Mouse (Mus musculus): Measurements from ENCODE around the gene Sept4. TPM values are rescaled to one million over a fixed set of nuclear protein-coding genes. Genes with fewer than 3 reads are reported as not detected.

Gene Sept4
- total and polyA plus RNA-seq, 3 experiments, result 1.5 to 2.4 TPM; not detected in 1

DNA sequence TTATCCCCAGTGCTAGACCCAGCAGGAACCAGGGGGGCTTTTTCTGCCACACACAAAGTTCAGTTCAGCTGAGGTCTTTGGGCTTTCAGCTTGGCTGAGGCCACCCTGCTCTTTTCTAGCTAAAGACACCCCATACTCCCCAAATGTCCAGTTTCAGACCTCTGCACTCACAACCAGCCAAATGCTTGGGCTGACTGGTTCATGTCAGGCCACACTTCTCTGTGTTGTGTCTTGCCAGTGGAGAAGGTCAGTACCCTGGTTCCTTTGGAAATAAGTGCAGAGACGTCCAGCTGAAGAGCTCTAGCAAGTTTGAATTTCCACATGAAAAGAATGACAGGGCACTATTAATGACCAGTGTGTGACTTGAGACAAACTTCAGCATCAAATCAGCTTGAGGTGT is 11.0 kb downstream of the Sept4 start:
- H3K79me2 ChIP-seq (ENCODE audit: control insufficient read depth, insufficient read depth, low read length, poor library complexity), result no peaks in the 10 kb centered on the region

DNA sequence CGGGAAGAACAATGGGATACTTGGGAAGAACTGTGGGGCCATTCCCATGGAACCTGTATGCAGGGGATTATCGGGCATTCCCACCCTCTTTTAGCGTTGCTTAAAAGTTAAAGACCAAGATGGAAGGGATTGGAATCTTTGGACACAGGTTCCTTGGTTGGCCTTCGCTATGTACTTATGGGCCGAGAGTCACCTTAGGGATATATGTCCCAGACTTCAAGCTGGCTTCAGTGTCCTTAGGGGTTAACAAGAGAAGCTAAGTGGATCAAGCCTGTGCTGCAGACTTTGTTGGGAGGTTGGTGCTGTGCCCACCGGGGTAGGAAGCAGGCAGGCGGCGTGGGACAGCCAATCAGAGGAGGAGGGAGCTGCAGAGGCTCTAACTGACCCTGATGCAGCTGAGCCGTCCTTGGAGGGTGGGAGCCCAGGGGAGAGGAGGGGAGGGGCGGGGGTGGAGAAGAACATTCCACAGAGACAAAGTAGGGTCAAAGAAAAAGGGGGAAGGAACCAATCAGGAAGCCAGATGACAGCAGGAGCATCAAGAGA is 11.9 kb downstream of the Sept4 start:
- DNase-seq (ENCODE audit: low read depth, low spot score), result no peak
- Histone ChIP-seq H3K4me3 (ENCODE audit: control insufficient read depth in 1 of 2, insufficient read depth in 1 of 2, low read depth in 2 of 2, low read length in 2 of 2) (no peak overlapping the region), H3K9ac (ENCODE audit: control insufficient read depth, low read depth, low read length, poor library complexity, severe bottlenecking) (no peak overlapping the region), H3K4me1 (ENCODE audit: control insufficient read depth in 1 of 2, insufficient read depth in 2 of 2, low read length in 2 of 2) (peaks cover 2 to 15% of the 10 kb centered on the region in 2 experiments; a peak in 3 of 4 replicates), H3K79me2 (ENCODE audit: control insufficient read depth, insufficient read depth, low read length, poor library complexity) (no peaks in the 10 kb centered on the region), H3K27me3 (ENCODE audit: control insufficient read depth in 1 of 2, insufficient read depth in 2 of 2, low read length in 2 of 2) (no peaks in the 10 kb centered on the region; a peak in 2 of 4 replicates), H3K36me3 (ENCODE audit: control insufficient read depth in 1 of 2, insufficient read depth in 2 of 2, low read length in 2 of 2) (peaks cover 0 to 2% of the 10 kb centered on the region in 2 experiments; a peak in 1 of 4 replicates), H3K9me3 (replicated peaks; ENCODE audit: insufficient read depth, low read length) (no peaks in the 10 kb centered on the region), H3K27ac (ENCODE audit: control insufficient read depth, low read depth, low read length) (no peak overlapping the region)
- TF ChIP-seq ZKSCAN1 (IDR thresholded peaks at IDR 0.05; ENCODE audit: low read depth, low read length) (no peak), HCFC1 (IDR thresholded peaks at IDR 0.05; ENCODE audit: low read depth, low read length) (no peak), SIN3A (IDR thresholded peaks at IDR 0.05; ENCODE audit: low read length) (no peak), RAD21 (IDR thresholded peaks at IDR 0.05; ENCODE audit: low read depth, low read length) (no peak)

More for the DNA sequence above, 11.0 kb downstream of the Sept4 start:
- Histone ChIP-seq H3K4me1 (ENCODE audit: control insufficient read depth in 1 of 2, insufficient read depth in 2 of 2, low read length in 2 of 2) (peaks cover 2 to 15% of the 10 kb centered on the region in 2 experiments; a peak in 3 of 4 replicates), H3K27ac (ENCODE audit: control insufficient read depth, low read depth, low read length) (no peak overlapping the region), H3K4me3 (ENCODE audit: control insufficient read depth in 1 of 2, insufficient read depth in 1 of 2, low read depth in 2 of 2, low read length in 2 of 2) (no peak overlapping the region), H3K27me3 (ENCODE audit: control insufficient read depth in 1 of 2, insufficient read depth in 2 of 2, low read length in 2 of 2) (no peaks in the 10 kb centered on the region; a peak in 2 of 4 replicates), H3K9ac (ENCODE audit: control insufficient read depth, low read depth, low read length, poor library complexity, severe bottlenecking) (no peak overlapping the region), H3K9me3 (replicated peaks; ENCODE audit: insufficient read depth, low read length) (no peaks in the 10 kb centered on the region), H3K36me3 (ENCODE audit: control insufficient read depth in 1 of 2, insufficient read depth in 2 of 2, low read length in 2 of 2) (peaks cover 0 to 2% of the 10 kb centered on the region in 2 experiments; a peak in 1 of 4 replicates)
- no peak for DNase-seq (ENCODE audit: low read depth, low spot score)
- TF ChIP-seq POLR2AphosphoS2 (IDR thresholded peaks at IDR 0.05; ENCODE audit: low read length) (no peak), NRF1 (IDR thresholded peaks at IDR 0.05; ENCODE audit: insufficient read depth, low read depth, low read length, poor library complexity, severe bottlenecking) (no peak), GABPA (IDR thresholded peaks at IDR 0.05; ENCODE audit: low read depth, low read length) (no peak), CHD1 (IDR thresholded peaks at IDR 0.05; ENCODE audit: low read depth, low read length) (no peak), ZNF384 (IDR thresholded peaks at IDR 0.05; ENCODE audit: low read depth, low read length) (no peak), RCOR1 (IDR thresholded peaks at IDR 0.05; ENCODE audit: low read depth, low read length) (no peak), SIN3A (IDR thresholded peaks at IDR 0.05; ENCODE audit: low read length) (no peak), EP300 (IDR thresholded peaks at IDR 0.05; ENCODE audit: low read depth in 1 of 2, low read length in 2 of 2) (no peak), MAZ (IDR thresholded peaks at IDR 0.05; ENCODE audit: low read depth, low read length) (no peak), E2F4 (IDR thresholded peaks at IDR 0.05; ENCODE audit: borderline replicate concordance, low read depth, low read length) (no peak), MYB (IDR thresholded peaks at IDR 0.05; ENCODE audit: low read depth, low read length) (no peak), ZKSCAN1 (IDR thresholded peaks at IDR 0.05; ENCODE audit: low read depth, low read length) (no peak), ZC3H11A (IDR thresholded peaks at IDR 0.05; ENCODE audit: low read depth, low read length) (no peak), USF1 (IDR thresholded peaks at IDR 0.05; ENCODE audit: low read depth, low read length) (no peak), POLR2A (IDR thresholded peaks at IDR 0.05; ENCODE audit: control insufficient read depth in 1 of 2, insufficient read depth in 1 of 2, low read depth in 1 of 2, low read length in 2 of 2, poor library complexity in 1 of 2) (no peak), ELF1 (IDR thresholded peaks at IDR 0.05; ENCODE audit: low read depth, low read length) (no peak), NELFE (IDR thresholded peaks at IDR 0.05; ENCODE audit: low read depth, low read length) (no peak), TBP (IDR thresholded peaks at IDR 0.05; ENCODE audit: low read depth, low read length) (no peak)

Data from MEL (cell line).